Mouse (Mus musculus) intestine, postnatal 0 days (tissue): ENCODE measurements at regions not wholly inside any gene's neighbourhood (a gene's known extent, or its start where the extent isn't known, plus 50 kb on each side); places are given as distances from the start of the nearest gene placed in this dataset.

Source experiments
- ATAC-seq: fragments of 200-750 bp; cut with Nextera tagmentation; 2 replicates; pipeline ENCODE4 v1.8.0; 2017; ENCODE audit warnings: mild to moderate bottlenecking, moderate TSS enrichment, moderate library complexity
- H3K27ac ChIP-seq: fragments of 300-500 bp; sonication (generic); 2 replicates; pipeline ENCODE4 v1.5.1; 2014; ENCODE audit warnings: mild to moderate bottlenecking, low read depth, low read length, moderate library complexity
- H3K27me3 ChIP-seq: fragments of 300-500 bp; sonication (generic); replicated peaks from 2 replicates; pipeline ENCODE4 v1.6.1; 2014; ENCODE audit warnings: low read length, mixed read lengths; ENCODE audit not compliant: control insufficient read depth, insufficient read depth
- H3K36me3 ChIP-seq: fragments of 300-500 bp; sonication (generic); 2 replicates; pipeline ENCODE4 v1.6.1; 2014; ENCODE audit warnings: mild to moderate bottlenecking, moderate library complexity; ENCODE audit not compliant: control insufficient read depth, insufficient read depth
- H3K4me1 ChIP-seq: fragments of 300-500 bp; sonication (generic); replicated peaks from 2 replicates; pipeline ENCODE4 v1.6.1; 2014; ENCODE audit warnings: antibody characterized with exemption, low read length, mixed read lengths; ENCODE audit not compliant: control insufficient read depth, insufficient read depth
- H3K4me2 ChIP-seq: fragments of 300-500 bp; sonication (generic); replicated peaks from 2 replicates; pipeline ENCODE4 v1.6.1; 2014; ENCODE audit warnings: low read depth, mild to moderate bottlenecking, moderate library complexity
- H3K4me3 ChIP-seq: fragments of 300-500 bp; sonication (generic); 2 replicates; pipeline ENCODE4 v1.5.1; 2014; ENCODE audit warnings: low read depth, low read length
- H3K9ac ChIP-seq: fragments of 300-500 bp; sonication (generic); 2 replicates; pipeline ENCODE4 v1.6.1; 2014; ENCODE audit warnings: mild to moderate bottlenecking, low read depth, low read length
- H3K9me3 ChIP-seq: fragments of 300-500 bp; sonication (generic); 2 replicates; pipeline ENCODE4 v1.6.1; 2016; ENCODE audit warnings: mixed run types; ENCODE audit not compliant: control insufficient read depth
- CTCF ChIP-seq: sonication (generic); IDR thresholded peaks from 2 replicates; pipeline ENCODE4 v1.5.1; 2016; ENCODE audit warnings: low read depth, mild to moderate bottlenecking, control low read depth, antibody characterized with exemption, moderate library complexity
- WGBS: fragments of 180-500 bp; shearing (Covaris S2); extraction: QIAGEN DNeasy Blood & Tissue Kit; methylation state at CpG from one replicate; pipeline ENCODE4 v1.1.7; 2014; 5-methylcytosine and 5-hydroxymethylcytosine counted together

DNA sequence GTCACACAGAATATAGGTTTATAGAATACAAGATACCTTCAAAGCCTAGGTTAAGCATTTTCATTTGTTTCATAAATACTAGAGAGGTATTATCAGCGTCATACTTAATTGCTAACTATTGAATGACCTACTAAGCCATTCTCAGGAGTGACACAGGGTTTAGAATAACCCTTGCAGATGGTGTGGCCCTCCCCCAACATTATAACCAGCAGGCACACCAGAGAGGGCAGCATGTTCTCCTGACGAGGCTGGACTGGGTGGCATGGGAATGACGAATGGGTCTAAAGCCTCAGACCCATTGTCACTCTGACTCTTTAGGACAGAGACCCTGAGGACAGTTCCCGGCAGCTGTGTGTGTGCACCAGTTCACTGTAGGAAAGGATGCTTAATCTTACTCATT, 290.5 kb downstream of the Tgfb2 start:
- TF ChIP-seq CTCF, result no peak
- H3K9me3 ChIP-seq, result no peaks in the 10 kb centered on the region
- ATAC-seq, result no peak
- no peak overlapping the region for H3K4me2 ChIP-seq
- no peak overlapping the region for H3K4me3 ChIP-seq
- H3K27ac ChIP-seq, result no peak overlapping the region
- no peak overlapping the region for H3K9ac ChIP-seq
- H3K36me3 ChIP-seq, result no peaks in the 10 kb centered on the region
- 77% methylated on average over 4 of the region's 4 CpGs for WGBS
- H3K4me1 ChIP-seq, result no peaks in the 10 kb centered on the region
- H3K27me3 ChIP-seq, result no peaks in the 10 kb centered on the region

DNA sequence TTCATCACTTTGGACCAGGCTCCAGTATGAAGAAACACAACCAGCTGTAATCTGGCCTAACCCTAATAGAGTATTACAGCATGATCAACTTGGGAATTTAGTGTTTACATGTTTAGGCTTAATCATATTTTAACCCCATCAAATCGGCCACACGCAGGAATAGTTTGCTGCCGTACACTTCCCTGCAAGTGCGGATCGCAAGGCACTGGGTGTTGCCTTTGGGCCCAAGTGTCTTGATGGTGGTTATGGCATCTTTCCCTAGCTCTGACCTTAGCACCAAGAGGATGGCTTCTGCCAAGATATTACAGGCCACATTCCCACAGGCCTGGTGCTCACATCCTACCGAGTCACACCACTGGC, 291.9 kb downstream of the Tgfb2 start:
- H3K36me3 ChIP-seq, result no peaks in the 10 kb centered on the region
- 73% methylated on average over 6 of the region's 6 CpGs for WGBS
- H3K27ac ChIP-seq, result no peak overlapping the region
- H3K4me1 ChIP-seq, result no peaks in the 10 kb centered on the region; the same call in 1 of the 2 replicates
- TF ChIP-seq CTCF, result no peak
- no peaks in the 10 kb centered on the region for H3K27me3 ChIP-seq
- H3K4me2 ChIP-seq, result no peak overlapping the region
- H3K4me3 ChIP-seq, result no peak overlapping the region
- no peak overlapping the region for H3K9ac ChIP-seq
- no peak for ATAC-seq
- H3K9me3 ChIP-seq, result no peaks in the 10 kb centered on the region

DNA sequence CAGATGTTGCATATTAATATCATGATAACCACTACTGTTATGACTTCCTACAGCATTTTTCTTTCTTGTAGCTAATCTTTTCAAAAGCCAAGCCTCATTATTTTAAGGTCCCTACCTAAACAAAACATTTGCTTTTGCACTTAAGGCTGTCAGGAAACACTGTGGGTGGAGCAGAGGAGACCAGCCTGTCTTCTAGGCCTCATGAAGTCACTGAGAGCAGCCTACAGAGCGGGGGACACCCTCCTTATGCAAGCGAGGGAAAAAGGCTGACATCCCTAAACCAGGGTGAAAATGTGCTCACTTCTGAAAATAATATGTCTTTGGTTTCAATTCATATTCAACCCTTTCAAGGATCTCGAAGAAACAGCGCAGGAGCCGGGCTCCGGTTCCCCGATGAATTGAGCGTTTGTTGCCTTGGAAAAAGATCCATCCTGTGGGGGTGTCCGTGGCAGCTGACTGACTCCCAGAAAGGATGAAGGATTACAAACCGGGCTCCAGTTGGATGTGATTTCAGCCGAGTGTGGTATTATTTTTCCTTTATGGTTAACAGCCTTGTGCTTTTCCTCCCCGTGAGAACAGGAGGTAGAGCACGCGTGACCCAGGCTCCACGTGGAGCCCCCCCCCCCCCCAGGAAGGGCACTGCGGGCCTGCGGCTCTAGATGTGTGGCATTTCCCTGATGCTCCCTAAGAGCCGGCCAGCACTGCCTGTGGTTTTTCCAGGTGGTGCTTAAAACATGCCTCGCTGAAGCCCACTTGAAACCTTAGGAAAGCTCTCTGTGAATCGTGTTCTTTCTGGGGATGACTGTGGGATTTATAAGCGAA, 292.5 kb downstream of the Tgfb2 start:
- no peaks in the 10 kb centered on the region; the same call in 1 of the 2 replicates for H3K4me1 ChIP-seq
- no peak for TF ChIP-seq CTCF
- H3K27me3 ChIP-seq, result no peaks in the 10 kb centered on the region
- no peaks in the 10 kb centered on the region for H3K36me3 ChIP-seq
- no peak overlapping the region for H3K4me3 ChIP-seq
- no peak overlapping the region for H3K27ac ChIP-seq
- no peak overlapping the region; the same call in 1 of the 2 replicates for H3K4me2 ChIP-seq
- no peak for ATAC-seq
- no peaks in the 10 kb centered on the region for H3K9me3 ChIP-seq
- 63% methylated on average over 21 of the region's 21 CpGs for WGBS
- no peak overlapping the region for H3K9ac ChIP-seq

DNA sequence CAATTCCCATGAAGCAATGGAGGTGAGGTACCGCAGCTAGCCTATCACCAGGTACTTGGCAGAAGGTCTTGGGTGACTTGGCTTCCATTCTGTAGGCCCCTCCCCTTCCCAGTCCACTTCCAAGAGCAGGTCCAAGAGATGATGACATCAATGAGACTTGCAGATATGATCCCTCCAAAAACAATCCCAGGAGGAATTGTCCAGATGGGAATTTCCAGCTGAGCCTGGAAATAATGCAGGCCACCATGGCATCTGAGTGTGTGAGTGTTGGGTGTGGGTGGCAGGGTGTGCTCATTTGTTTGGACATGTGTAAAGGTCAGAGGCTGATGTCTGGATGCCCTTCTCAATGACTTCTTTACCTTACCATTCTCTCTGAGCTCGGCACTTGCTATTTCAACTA, 293.5 kb downstream of the Tgfb2 start:
- no peak for ATAC-seq
- H3K9me3 ChIP-seq, result no peaks in the 10 kb centered on the region
- no peak for TF ChIP-seq CTCF
- no peaks in the 10 kb centered on the region for H3K27me3 ChIP-seq
- no peak overlapping the region for H3K4me2 ChIP-seq
- WGBS, result 92% methylated on average over 2 of the region's 2 CpGs
- H3K27ac ChIP-seq, result no peak overlapping the region
- H3K36me3 ChIP-seq, result no peaks in the 10 kb centered on the region
- H3K4me1 ChIP-seq, result no peaks in the 10 kb centered on the region; the same call in 1 of the 2 replicates
- H3K4me3 ChIP-seq, result no peak overlapping the region
- H3K9ac ChIP-seq, result no peak overlapping the region

DNA sequence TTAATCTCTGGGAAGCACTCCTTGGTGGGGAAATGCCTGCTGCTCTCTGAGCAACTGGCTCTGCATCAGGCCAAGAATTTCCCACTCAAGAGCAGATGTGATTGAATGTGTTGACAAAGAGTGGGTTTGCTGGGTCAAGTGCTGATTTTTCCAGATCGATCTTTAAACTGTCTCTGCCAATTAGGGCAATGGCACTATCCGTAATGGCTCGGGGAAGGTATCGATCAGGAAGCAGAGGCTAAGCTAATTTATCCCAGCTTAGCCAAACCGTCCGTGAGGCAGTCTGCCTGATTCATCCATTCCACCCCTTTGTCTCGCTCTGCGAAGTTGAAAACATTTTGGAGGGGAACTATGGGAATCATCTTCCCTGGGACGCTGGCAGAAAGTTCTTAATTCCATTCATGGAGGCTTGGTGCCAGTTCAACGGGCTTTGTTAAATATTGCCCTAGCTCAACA, 291.9 kb upstream of the Lyplal1 start:
- no peak overlapping the region for H3K27ac ChIP-seq
- no peak for TF ChIP-seq CTCF
- no peak overlapping the region for H3K9ac ChIP-seq
- H3K27me3 ChIP-seq, result no peaks in the 10 kb centered on the region
- no peak for ATAC-seq
- H3K4me3 ChIP-seq, result no peak overlapping the region
- no peaks in the 10 kb centered on the region for H3K9me3 ChIP-seq
- no peak overlapping the region for H3K4me2 ChIP-seq
- H3K36me3 ChIP-seq, result no peaks in the 10 kb centered on the region
- no peaks in the 10 kb centered on the region; the same call in 1 of the 2 replicates for H3K4me1 ChIP-seq
- 59% methylated on average over 10 of the region's 10 CpGs for WGBS

DNA sequence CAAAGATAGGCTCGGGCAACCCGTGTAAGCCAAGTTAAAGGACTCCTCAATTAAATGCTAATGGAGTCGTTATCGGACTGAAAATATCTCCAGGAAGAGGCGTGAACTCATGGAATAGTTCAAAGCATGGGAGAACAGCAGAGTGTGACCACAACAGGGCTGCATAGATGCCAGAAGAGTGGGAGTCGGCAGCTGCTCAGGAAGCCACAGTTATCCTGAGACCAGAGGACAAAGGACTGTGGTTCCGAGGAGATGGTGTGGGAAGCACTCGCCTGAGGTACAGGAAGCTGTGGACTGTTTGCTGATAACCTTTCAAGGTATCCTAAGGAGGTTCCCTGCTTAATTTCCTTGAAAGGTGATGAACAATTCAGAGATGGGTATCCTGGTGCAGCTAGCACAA, 290.5 kb upstream of the Lyplal1 start:
- no peak for TF ChIP-seq CTCF
- Histone ChIP-seq H3K4me2 (no peak overlapping the region), H3K4me1 (no peaks in the 10 kb centered on the region; the same call in 1 of the 2 replicates), H3K9ac (no peak overlapping the region), H3K27ac (no peak overlapping the region), H3K4me3 (no peak overlapping the region), H3K27me3 (no peaks in the 10 kb centered on the region), H3K9me3 (no peaks in the 10 kb centered on the region), H3K36me3 (no peaks in the 10 kb centered on the region)
- WGBS, result 84% methylated on average over 8 of the region's 8 CpGs
- ATAC-seq, result no peak
